Mouse (Mus musculus) limb, embryonic 14.5 days (tissue): Measurements from ENCODE around the gene App. TPM values are rescaled to one million over a fixed set of nuclear protein-coding genes. Genes with fewer than 3 reads are reported as not detected.

Experiments used
- ATAC-seq: fragments of 200-750 bp; cut with Nextera tagmentation; 2 replicates; pipeline ENCODE4 v1.8.0; 2017; ENCODE audit warnings: low read depth, moderate number of reproducible peaks, moderate TSS enrichment; ENCODE audit not compliant: low FRiP score
- DNase-seq: peaks from one replicate; pipeline ENCODE4 v3.0.0-alpha.2; 2015; ENCODE audit warnings: low spot score
- H3K27ac ChIP-seq: fragments of 300-500 bp; sonication (generic); replicated peaks from 2 replicates; pipeline ENCODE4 v1.5.1; 2014; ENCODE audit warnings: low read depth, mild to moderate bottlenecking, low read length, moderate library complexity, mixed read lengths
- H3K27me3 ChIP-seq: fragments of 300-500 bp; sonication (generic); 2 replicates; pipeline ENCODE4 v1.6.1; 2014; ENCODE audit warnings: low read length, mixed read lengths; ENCODE audit not compliant: control insufficient read depth, insufficient read depth
- H3K36me3 ChIP-seq: fragments of 300-500 bp; sonication (generic); 2 replicates; pipeline ENCODE4 v1.6.1; 2014; ENCODE audit warnings: mild to moderate bottlenecking, low read length, moderate library complexity, mixed read lengths; ENCODE audit not compliant: control insufficient read depth, insufficient read depth
- H3K4me1 ChIP-seq: fragments of 300-500 bp; sonication (generic); 2 replicates; pipeline ENCODE4 v1.6.1; 2014; ENCODE audit warnings: antibody characterized with exemption, low read length, mixed read lengths; ENCODE audit not compliant: control insufficient read depth, insufficient read depth
- H3K4me2 ChIP-seq: fragments of 300-500 bp; sonication (generic); replicated peaks from 2 replicates; pipeline ENCODE4 v1.6.1; 2014; ENCODE audit warnings: low read depth, mild to moderate bottlenecking, low read length, moderate library complexity; ENCODE audit not compliant: severe bottlenecking
- H3K4me3 ChIP-seq: fragments of 300-500 bp; sonication (generic); replicated peaks from 2 replicates; pipeline ENCODE4 v1.5.1; 2014; ENCODE audit warnings: low read length
- H3K9ac ChIP-seq: fragments of 300-500 bp; sonication (generic); 2 replicates; pipeline ENCODE4 v1.6.1; 2014; ENCODE audit warnings: mild to moderate bottlenecking, low read depth, low read length, moderate library complexity; ENCODE audit not compliant: severe bottlenecking
- H3K9me3 ChIP-seq: fragments of 300-500 bp; sonication (generic); 2 replicates; pipeline ENCODE4 v1.6.1; 2016; ENCODE audit warnings: low read length; ENCODE audit not compliant: control insufficient read depth
- POLR2A ChIP-seq: fragments of 200-500 bp; IDR thresholded peaks from 2 replicates; pipeline ENCODE4 v1.8.0; 2012; ENCODE audit warnings: inconsistent platforms, mild to moderate bottlenecking, moderate library complexity, borderline replicate concordance; ENCODE audit not compliant: insufficient read depth, insufficient read length; ENCODE audit errors: extremely low read depth
- WGBS: fragments of 180-500 bp; shearing (Covaris S2); extraction: QIAGEN DNeasy Blood & Tissue Kit; methylation state at CpG from one replicate; pipeline ENCODE4 v1.1.7; 2014; 5-methylcytosine and 5-hydroxymethylcytosine counted together
- polyA plus RNA-seq, 2 experiments: library from polyadenylated mRNA; depleted of rRNA in 1 of 2; stranded (reverse) in 1 of 2; unstranded in 1 of 2; fragments of >200 nt; fragmentation: Nextera tagmentation in 1 of 2; extraction: Ambion mirVana in 1 of 2; gene quantifications; 2 replicates each; pipeline versions ENCODE4 v1.2.1 to v1.2.3; 2012 to 2014

App gene
- polyA plus RNA-seq, 2 experiments: 206 to 326 TPM

- H3K36me3 ChIP-seq: peaks cover 34% of the 10 kb centered on the region
- WGBS: 96% methylated on average over 12 of the region's 12 CpGs
- H3K27ac ChIP-seq: no peak overlapping the region
- DNase-seq (no peak), ATAC-seq (no peak)
- no peak overlapping the region for H3K4me2 ChIP-seq
- H3K9me3 ChIP-seq: no peaks in the 10 kb centered on the region
- H3K27me3 ChIP-seq: no peaks in the 10 kb centered on the region
- no peaks in the 10 kb centered on the region for H3K4me1 ChIP-seq
- H3K9ac ChIP-seq: no peak overlapping the region
- no peak for TF ChIP-seq POLR2A
- no peak overlapping the region for H3K4me3 ChIP-seq
Observed at GRCm38 (mm10) chr16:85072624-85073023, 100.9 kb downstream of the App start.

GRCm38 (mm10) chr16:85071791-85072190 lies 101.8 kb downstream of the App start:
- no peak for ATAC-seq

GRCm38 (mm10) chr16:85071248-85071647 lies 102.3 kb downstream of the App start:
- no peaks in the 10 kb centered on the region for H3K9me3 ChIP-seq
- H3K4me1 ChIP-seq: no peaks in the 10 kb centered on the region
- no peak overlapping the region for H3K4me2 ChIP-seq
- H3K36me3 ChIP-seq: peaks cover 28% of the 10 kb centered on the region
- DNase-seq (no peak), ATAC-seq (no peak)
- no peak overlapping the region for H3K9ac ChIP-seq
- WGBS: 96% methylated on average over 1 of the region's 1 CpGs
- H3K27ac ChIP-seq: no peak overlapping the region
- no peak for TF ChIP-seq POLR2A
- no peak overlapping the region for H3K4me3 ChIP-seq
- no peaks in the 10 kb centered on the region for H3K27me3 ChIP-seq

More at GRCm38 (mm10) chr16:85071791-85072190, 101.8 kb downstream of the App start:
- H3K27me3 ChIP-seq: no peaks in the 10 kb centered on the region
- no peak overlapping the region for H3K4me3 ChIP-seq
- DNase-seq: no peak
- no peak overlapping the region for H3K27ac ChIP-seq
- no peaks in the 10 kb centered on the region for H3K9me3 ChIP-seq
- 95% methylated on average over 12 of the region's 12 CpGs for WGBS
- no peak overlapping the region for H3K4me2 ChIP-seq
- no peaks in the 10 kb centered on the region for H3K4me1 ChIP-seq
- no peak for TF ChIP-seq POLR2A
- H3K36me3 ChIP-seq: peaks cover 28% of the 10 kb centered on the region
- H3K9ac ChIP-seq: no peak overlapping the region

GRCm38 (mm10) chr16:85067254-85067893 lies 106.2 kb downstream of the App start:
- DNase-seq (no peak), ATAC-seq (no peak)
- WGBS: 87% methylated on average over 13 of the region's 13 CpGs
- Histone ChIP-seq H3K36me3 (peaks cover 11% of the 10 kb centered on the region), H3K27me3 (no peaks in the 10 kb centered on the region), H3K27ac (no peak overlapping the region), H3K9me3 (no peaks in the 10 kb centered on the region), H3K9ac (no peak overlapping the region), H3K4me1 (no peaks in the 10 kb centered on the region), H3K4me2 (no peak overlapping the region), H3K4me3 (no peak overlapping the region)
- no peak for TF ChIP-seq POLR2A

- WGBS: 83% methylated on average over 11 of the region's 11 CpGs
- peaks cover 11% of the 10 kb centered on the region; the same call in 1 of the 2 replicates for H3K36me3 ChIP-seq
- no peak overlapping the region for H3K27ac ChIP-seq
- H3K4me3 ChIP-seq: no peak overlapping the region
- H3K4me1 ChIP-seq: no peaks in the 10 kb centered on the region
- ATAC-seq (no peak), DNase-seq (no peak)
- no peak for TF ChIP-seq POLR2A
- H3K9ac ChIP-seq: no peak overlapping the region
- no peaks in the 10 kb centered on the region for H3K27me3 ChIP-seq
- 0 out of 2 replicates have a peak, but pooled peaks cover 2% of the 10 kb centered on the region for H3K9me3 ChIP-seq
- H3K4me2 ChIP-seq: no peak overlapping the region
Observed at GRCm38 (mm10) chr16:85066227-85066626, 107.3 kb downstream of the App start.
